Comparison of ENCODE assay signal across 11 mouse cellular contexts in the genomic region with DNA sequence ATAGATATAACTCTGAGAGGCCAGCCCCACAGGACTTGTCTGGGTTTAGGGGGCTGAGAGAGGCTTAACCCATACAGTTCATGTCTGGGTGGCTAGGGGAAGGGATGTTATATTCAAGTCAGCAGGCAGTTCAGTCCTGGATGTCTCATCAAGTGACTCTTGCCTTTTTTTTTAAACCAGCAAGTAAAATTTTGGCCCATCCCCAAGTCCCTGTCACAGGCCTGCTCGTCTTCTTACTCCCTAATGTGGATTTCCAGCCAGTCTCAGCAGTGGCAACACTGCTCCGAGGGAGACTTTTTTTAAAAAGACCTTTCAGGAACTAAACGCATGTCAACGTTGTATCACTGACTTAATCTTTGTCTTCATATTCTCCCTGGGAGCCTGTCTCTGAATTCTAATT. TPM values are rescaled to one million over a fixed set of nuclear protein-coding genes. Genes with fewer than 3 reads are reported as not detected.
A peak's percentile ranks its signal among the peaks of the same experiment; 100 is the strongest.
DNase-seq lines count a peak whose midpoint lies in the region; ATAC-seq and TF ChIP-seq lines count a peak whose summit lies in the region.
"Had no signal": no experiment of that assay in that cellular context is flagged by ENCODE, and none has a peak within 500 bp of the region (broad histone marks: within the 10 kb centered on the region; RNA-seq: fewer than 3 reads in every experiment).

No protein-coding gene starts in this region.

- TF ChIP-seq EP300 in stomach, postnatal 0 days (optimal IDR thresholded peaks at IDR 0.05), result no peak

- H3K4me2 ChIP-seq in heart, embryonic 14.5 days (ENCODE audit: low read length), result no peak overlapping the region
- peak overlapping the region; percentile 63 for H3K4me2 ChIP-seq in hindbrain, embryonic 13.5 days
- H3K4me2 ChIP-seq in stomach, postnatal 0 days (replicated peaks; ENCODE audit: low read depth), result no peak overlapping the region
- H3K4me2 ChIP-seq in liver, embryonic 12.5 days, result no peak overlapping the region
- H3K4me2 ChIP-seq: limb, embryonic 12.5 days had no signal

- no peaks in the 10 kb centered on the region for H3K27me3 ChIP-seq in heart, embryonic 14.5 days (ENCODE audit: control insufficient read depth, insufficient read depth, low read length)
- H3K27me3 ChIP-seq in hindbrain, embryonic 13.5 days, result no peaks in the 10 kb centered on the region
- H3K27me3 ChIP-seq in stomach, postnatal 0 days (ENCODE audit: control insufficient read depth, insufficient read depth, low read length), result no peaks in the 10 kb centered on the region
- H3K27me3 ChIP-seq in liver, embryonic 12.5 days (replicated peaks), result peaks cover 23% of the 10 kb centered on the region; the same call in 1 of the 2 replicates

- ATAC-seq in heart, embryonic 14.5 days (ENCODE audit: insufficient number of reproducible peaks, insufficient read depth, low FRiP score, low read depth), result no peak
- no peak for ATAC-seq in hindbrain, embryonic 13.5 days (ENCODE audit: low FRiP score)
- ATAC-seq in stomach, postnatal 0 days (ENCODE audit: low FRiP score, low TSS enrichment), result no peak
- no peak for ATAC-seq in liver, embryonic 12.5 days

- TF ChIP-seq CTCF in stomach, postnatal 0 days (IDR thresholded peaks at IDR 0.05; ENCODE audit: low read depth), result no peak

- H3K27ac ChIP-seq in heart, embryonic 14.5 days (replicated peaks in 1 of 2; ENCODE audit: control insufficient read depth in 1 of 2, insufficient read depth in 1 of 2, low read depth in 2 of 2, low read length in 2 of 2), result no peak overlapping the region
- peak overlapping the region; percentile 73 for H3K27ac ChIP-seq in hindbrain, embryonic 13.5 days
- H3K27ac ChIP-seq in stomach, postnatal 0 days (replicated peaks), result 0 out of 2 replicates have a peak overlapping the region, but pooled peaks have one; percentile 24
- H3K27ac ChIP-seq in liver, embryonic 12.5 days, result no peak overlapping the region
- H3K27ac ChIP-seq: limb, embryonic 12.5 days had no signal

- H3K9ac ChIP-seq in heart, embryonic 14.5 days (ENCODE audit: low read length), result 0 out of 2 replicates have a peak overlapping the region, but pooled peaks have one; percentile 8
- peak overlapping the region; percentile 97 for H3K9ac ChIP-seq in hindbrain, embryonic 13.5 days
- H3K9ac ChIP-seq in stomach, postnatal 0 days (ENCODE audit: low read length), result no peak overlapping the region
- no peak overlapping the region for H3K9ac ChIP-seq in liver, embryonic 12.5 days
- H3K9ac ChIP-seq: limb, embryonic 12.5 days had no signal

- no peaks in the 10 kb centered on the region for H3K36me3 ChIP-seq in heart, embryonic 14.5 days (ENCODE audit: control insufficient read depth, insufficient read depth, low read length)
- 0 out of 2 replicates have a peak, but pooled peaks cover 3% of the 10 kb centered on the region for H3K36me3 ChIP-seq in hindbrain, embryonic 13.5 days
- no peaks in the 10 kb centered on the region for H3K36me3 ChIP-seq in stomach, postnatal 0 days (ENCODE audit: control insufficient read depth, insufficient read depth, low read length)
- no peaks in the 10 kb centered on the region for H3K36me3 ChIP-seq in liver, embryonic 12.5 days
- H3K36me3 ChIP-seq: limb, embryonic 12.5 days had no signal

- H3K9me3 ChIP-seq in heart, embryonic 14.5 days (ENCODE audit: control insufficient read depth, low read length), result no peaks in the 10 kb centered on the region
- H3K9me3 ChIP-seq in hindbrain, embryonic 13.5 days, result no peaks in the 10 kb centered on the region
- no peaks in the 10 kb centered on the region for H3K9me3 ChIP-seq in stomach, postnatal 0 days (ENCODE audit: control insufficient read depth, low read length)
- H3K9me3 ChIP-seq in liver, embryonic 12.5 days (replicated peaks), result no peaks in the 10 kb centered on the region
- H3K9me3 ChIP-seq: limb, embryonic 12.5 days had no signal

- DNase-seq in heart, adult 9 months (ENCODE audit: low spot score in 2 of 2), result no peak
- peak; percentile 48 for DNase-seq in lung, postnatal 10 days
- DNase-seq in lung, postnatal 36 days, result no peak
- DNase-seq in stomach, postnatal 0 days (ENCODE audit: low spot score), result no peak
- DNase-seq in liver, result no peak
- DNase-seq: gastrocnemius, postnatal 14 days; right cerebral cortex, adult 18-20 months had no signal

- no peak overlapping the region for H3K4me3 ChIP-seq in heart, embryonic 14.5 days (ENCODE audit: control insufficient read depth in 1 of 2, insufficient read depth in 1 of 2, low read depth in 1 of 2, low read length in 2 of 2)
- H3K4me3 ChIP-seq in hindbrain, embryonic 13.5 days, result peak overlapping the region; percentile 96
- H3K4me3 ChIP-seq in stomach, postnatal 0 days (ENCODE audit: low read depth, low read length), result no peak overlapping the region
- no peak overlapping the region for H3K4me3 ChIP-seq in liver, embryonic 12.5 days
- H3K4me3 ChIP-seq: limb, embryonic 12.5 days had no signal

- H3K4me1 ChIP-seq in heart, embryonic 14.5 days (ENCODE audit: control insufficient read depth in 2 of 2, insufficient read depth in 2 of 2, low read length in 2 of 2), result peaks cover 34 to 86% of the 10 kb centered on the region in 2 experiments
- peaks cover 95% of the 10 kb centered on the region for H3K4me1 ChIP-seq in hindbrain, embryonic 13.5 days (replicated peaks)
- peaks cover 10% of the 10 kb centered on the region for H3K4me1 ChIP-seq in stomach, postnatal 0 days (replicated peaks; ENCODE audit: control insufficient read depth, insufficient read depth)
- peaks cover 60% of the 10 kb centered on the region for H3K4me1 ChIP-seq in liver, embryonic 12.5 days

- WGBS in heart, embryonic 14.5 days, result 50% methylated on average over 4 of the region's 4 CpGs
- 6% methylated on average over 4 of the region's 4 CpGs for WGBS in hindbrain, embryonic 13.5 days
- WGBS in stomach, postnatal 0 days, result 26% methylated on average over 4 of the region's 4 CpGs
- 64% methylated on average over 4 of the region's 4 CpGs for WGBS in liver, embryonic 12.5 days (ENCODE audit: insufficient replicate concordance)

RNA-seq across cellular contexts. Expression of gene Plxna2, which starts 7.0 kb away (rescaled TPM):
- polyA plus RNA-seq in heart, embryonic 14.5 days (2014; fragmentation: Nextera tagmentation; extraction: Ambion mirVana), result 6.5 and 6.9 TPM in 2 replicates
- 36.1 and 36.5 TPM in 2 replicates for polyA plus RNA-seq in hindbrain, embryonic 13.5 days (2015; fragmentation: Nextera tagmentation; extraction: Ambion mirVana)
- polyA plus RNA-seq in stomach, postnatal 0 days (2015; fragmentation: Nextera tagmentation; extraction: Ambion mirVana), result 3.4 and 3.5 TPM in 2 replicates
- 1.8 and 2.1 TPM in 2 replicates for polyA plus RNA-seq in liver, embryonic 12.5 days (2016; fragmentation: Nextera tagmentation; extraction: Ambion mirVana)

Comparison
In these comparisons a context has a peak if more than half of its experiments do, and no peak if none do; other contexts are left out.
1. H3K27ac ChIP-seq: peak in hindbrain, embryonic 13.5 days (single experiment) and stomach, postnatal 0 days (single experiment); none in heart, embryonic 14.5 days (0 of 2) and liver, embryonic 12.5 days (single experiment).
2. H3K9ac ChIP-seq: peak in heart, embryonic 14.5 days (single experiment) and hindbrain, embryonic 13.5 days (single experiment); none in stomach, postnatal 0 days (single experiment) and liver, embryonic 12.5 days (single experiment).